Mouse (Mus musculus): ENCODE measurements around the gene Ms4a4c. TPM values are rescaled to one million over a fixed set of nuclear protein-coding genes. Genes with fewer than 3 reads are reported as not detected.
"Not testable (repeated sequence)": the region's sequence is repeated elsewhere in the genome, so short reads cannot be mapped to it uniquely, and the experiment has no call there.

Gene Ms4a4c
- polyA plus RNA-seq, 1 experiment from 2014 or later, result 0.42 TPM

- not testable (repeated sequence) for ATAC-seq (ENCODE audit: low FRiP score, low read depth); H3K4me3 ChIP-seq; H3K27ac ChIP-seq; H3K27me3 ChIP-seq (replicated peaks); H3K9me3 ChIP-seq; H3K4me2 ChIP-seq (replicated peaks); H3K36me3 ChIP-seq; H3K4me1 ChIP-seq; H3K9ac ChIP-seq
- 82% methylated on average over 4 of the region's 4 CpGs for WGBS
These were observed 64.6 kb downstream of the Ms4a4c start, which contains the start of gene Ms4a6c for GRCm38 (mm10) chr19:11469215-11469614. Gene Ms4a6c, plus strand, starts transcription at chr19:11469366.

Other genes starting within 250 kb of the Ms4a4c start
- not detected in 2 replicates for gene 1700025F22Rik, start 239.4 kb upstream of the Ms4a4c start, polyA plus RNA-seq (2016; fragmentation: Nextera tagmentation; extraction: Ambion mirVana)
- not detected in 2 replicates for gene Ms4a13, start 208.0 kb upstream of the Ms4a4c start, polyA plus RNA-seq (2016; fragmentation: Nextera tagmentation; extraction: Ambion mirVana)
- not detected in 2 replicates for gene Ms4a12, start 172.3 kb upstream of the Ms4a4c start, polyA plus RNA-seq (2016; fragmentation: Nextera tagmentation; extraction: Ambion mirVana)
- not detected in 2 replicates for gene Ms4a1, start 138.5 kb upstream of the Ms4a4c start, polyA plus RNA-seq (2016; fragmentation: Nextera tagmentation; extraction: Ambion mirVana)
- gene Ms4a5, start 120.9 kb upstream of the Ms4a4c start, polyA plus RNA-seq (2016; fragmentation: Nextera tagmentation; extraction: Ambion mirVana), result not detected in 2 replicates
- gene Ms4a14, start 90.3 kb upstream of the Ms4a4c start, polyA plus RNA-seq (2016; fragmentation: Nextera tagmentation; extraction: Ambion mirVana), result not detected in 2 replicates
- 1.8 and 2.1 TPM in 2 replicates for gene Ms4a7, start 68.6 kb upstream of the Ms4a4c start, polyA plus RNA-seq (2016; fragmentation: Nextera tagmentation; extraction: Ambion mirVana)
- 2.6 and 3.1 TPM in 2 replicates for gene Ms4a4a, start 29.2 kb upstream of the Ms4a4c start, polyA plus RNA-seq (2016; fragmentation: Nextera tagmentation; extraction: Ambion mirVana)
- not detected in 2 replicates for gene Ms4a4b, start 38.8 kb downstream of the Ms4a4c start, polyA plus RNA-seq (2016; fragmentation: Nextera tagmentation; extraction: Ambion mirVana)
- gene Ms4a6c, start 64.6 kb downstream of the Ms4a4c start, polyA plus RNA-seq (2016; fragmentation: Nextera tagmentation; extraction: Ambion mirVana), result 2.3 and 2.5 TPM in 2 replicates
- gene Gm8369, start 81.2 kb downstream of the Ms4a4c start, polyA plus RNA-seq (2016; fragmentation: Nextera tagmentation; extraction: Ambion mirVana), result not detected in 2 replicates
- gene Ms4a6b, start 111.7 kb downstream of the Ms4a4c start, polyA plus RNA-seq (2016; fragmentation: Nextera tagmentation; extraction: Ambion mirVana), result 2.1 and 2.6 TPM in 2 replicates
- gene Ms4a4d, start 132.0 kb downstream of the Ms4a4c start, polyA plus RNA-seq (2016; fragmentation: Nextera tagmentation; extraction: Ambion mirVana), result 0.26 TPM in 1 of 2 replicates, not detected in the other
- gene Ms4a6d, start 200.1 kb downstream of the Ms4a4c start, polyA plus RNA-seq (2016; fragmentation: Nextera tagmentation; extraction: Ambion mirVana), result 2.0 and 2.4 TPM in 2 replicates
- gene Ms4a2, start 218.9 kb downstream of the Ms4a4c start, polyA plus RNA-seq (2016; fragmentation: Nextera tagmentation; extraction: Ambion mirVana), result 0.10 and 0.29 TPM in 2 replicates
- not detected in 2 replicates for gene Ms4a3, start 236.1 kb downstream of the Ms4a4c start, polyA plus RNA-seq (2016; fragmentation: Nextera tagmentation; extraction: Ambion mirVana)